Mouse (Mus musculus): ENCODE results near the gene Erich4. TPM values are rescaled to one million over a fixed set of nuclear protein-coding genes. Genes with fewer than 3 reads are reported as not detected.

Gene Erich4
- polyA plus RNA-seq (2012; rRNA removed) = not detected in 2 replicates

- no peak for DNase-seq (ENCODE audit: low spot score)
Observed at GRCm38 (mm10) chr7:25615706-25616011, at the start of gene Erich4. Gene Erich4 (minus strand): TSS chr7:25615892.

GRCm38 (mm10) chr7:25658657-25659472, 43.2 kb upstream of the Erich4 start, which contains the start of the genes Bckdha and Exosc5:
Gene Bckdha (minus strand): TSS chr7:25658981.
Gene Exosc5 (plus strand): TSS chr7:25659164.
- DNase-seq (ENCODE audit: low spot score) = peak; percentile 92

GRCm38 (mm10) chr7:25657785-25658184, 42.1 kb upstream of the Erich4 start:
- DNase-seq (ENCODE audit: low spot score) = no peak

- no peak for DNase-seq (ENCODE audit: low spot score)
Observed at GRCm38 (mm10) chr7:25655601-25656428, 40.1 kb upstream of the Erich4 start.

- DNase-seq (ENCODE audit: low spot score) = no peak
Observed at GRCm38 (mm10) chr7:25652244-25652759, 36.6 kb upstream of the Erich4 start.

- no peak for DNase-seq (ENCODE audit: low spot score)
Observed at GRCm38 (mm10) chr7:25651281-25651680, 35.6 kb upstream of the Erich4 start.

- no peak for DNase-seq (ENCODE audit: low spot score)
Observed at GRCm38 (mm10) chr7:25649839-25650238, 34.1 kb upstream of the Erich4 start.

GRCm38 (mm10) chr7:25647574-25648123, 32.0 kb upstream of the Erich4 start:
- no peak for DNase-seq (ENCODE audit: low spot score)

GRCm38 (mm10) chr7:25645074-25645473, 29.4 kb upstream of the Erich4 start:
- no peak for DNase-seq (ENCODE audit: low spot score)

GRCm38 (mm10) chr7:25644631-25645030, 28.9 kb upstream of the Erich4 start:
- no peak for DNase-seq (ENCODE audit: low spot score)

GRCm38 (mm10) chr7:25644136-25644535, 28.4 kb upstream of the Erich4 start:
- DNase-seq (ENCODE audit: low spot score) = no peak

- DNase-seq (ENCODE audit: low spot score) = no peak
Observed at GRCm38 (mm10) chr7:25639754-25640153, 24.1 kb upstream of the Erich4 start.

- no peak for DNase-seq (ENCODE audit: low spot score)
Observed at GRCm38 (mm10) chr7:25637099-25637498, 21.4 kb upstream of the Erich4 start.

- DNase-seq (ENCODE audit: low spot score) = no peak
Observed at GRCm38 (mm10) chr7:25636373-25636772, 20.7 kb upstream of the Erich4 start.

GRCm38 (mm10) chr7:25632679-25633078, 17.0 kb upstream of the Erich4 start:
- no peak for DNase-seq (ENCODE audit: low spot score)

GRCm38 (mm10) chr7:25628323-25628620, 12.6 kb upstream of the Erich4 start:
- DNase-seq (ENCODE audit: low spot score) = no peak

GRCm38 (mm10) chr7:25627431-25628322, 12.0 kb upstream of the Erich4 start:
- peak; percentile 65 for DNase-seq (ENCODE audit: low spot score)

GRCm38 (mm10) chr7:25626509-25627430, 11.1 kb upstream of the Erich4 start, which contains the start of gene B3gnt8:
Gene B3gnt8 (plus strand): TSS chr7:25626654.
- peak; percentile 40 for DNase-seq (ENCODE audit: low spot score)

GRCm38 (mm10) chr7:25625594-25626250, 10.0 kb upstream of the Erich4 start:
- no peak for DNase-seq (ENCODE audit: low spot score)

- peak; percentile 18 for DNase-seq (ENCODE audit: low spot score)
Observed at GRCm38 (mm10) chr7:25624851-25625250, 9.2 kb upstream of the Erich4 start.
